Mouse (Mus musculus) midbrain, postnatal 0 days (tissue): ENCODE measurements around the gene Lrrfip2. TPM values are rescaled to one million over a fixed set of nuclear protein-coding genes. Genes with fewer than 3 reads are reported as not detected.

ENCODE experiments used
- ATAC-seq: fragments of 200-750 bp; cut with Nextera tagmentation; 2 replicates; pipeline ENCODE4 v1.8.0; 2017; ENCODE audit warnings: moderate number of reproducible peaks, mild to moderate bottlenecking, moderate TSS enrichment, moderate library complexity; ENCODE audit not compliant: low FRiP score
- DNase-seq: peaks from one replicate; pipeline ENCODE4 v3.0.0-alpha.2; 2015; ENCODE audit warnings: low spot score
- H3K27ac ChIP-seq: fragments of 300-500 bp; sonication (generic); 2 replicates; pipeline ENCODE4 v1.5.1; 2014; ENCODE audit warnings: low read depth, mild to moderate bottlenecking, low read length, mixed read lengths
- H3K27me3 ChIP-seq: fragments of 300-500 bp; sonication (generic); 2 replicates; pipeline ENCODE4 v1.6.1; 2014; ENCODE audit warnings: low read length, control low read depth, mixed read lengths; ENCODE audit not compliant: insufficient read depth
- H3K36me3 ChIP-seq: fragments of 300-500 bp; sonication (generic); 2 replicates; pipeline ENCODE4 v1.6.1; 2014; ENCODE audit warnings: low read length, control low read depth, mixed read lengths; ENCODE audit not compliant: insufficient read depth
- H3K4me1 ChIP-seq: fragments of 300-500 bp; sonication (generic); 2 replicates; pipeline ENCODE4 v1.6.1; 2014; ENCODE audit warnings: mild to moderate bottlenecking, control low read depth, antibody characterized with exemption, low read length, mixed read lengths; ENCODE audit not compliant: insufficient read depth
- H3K4me2 ChIP-seq: fragments of 300-500 bp; sonication (generic); 2 replicates; pipeline ENCODE4 v1.6.1; 2014; ENCODE audit warnings: low read depth, mild to moderate bottlenecking, low read length, mixed read lengths; ENCODE audit not compliant: poor library complexity, severe bottlenecking
- H3K4me3 ChIP-seq: fragments of 300-500 bp; sonication (generic); 2 replicates; pipeline ENCODE4 v1.5.1; 2014; ENCODE audit warnings: low read depth, mild to moderate bottlenecking, low read length, moderate library complexity
- H3K9ac ChIP-seq: fragments of 300-500 bp; sonication (generic); replicated peaks from 2 replicates; pipeline ENCODE4 v1.6.1; 2014; ENCODE audit warnings: mild to moderate bottlenecking, low read length, moderate library complexity, mixed read lengths; ENCODE audit not compliant: poor library complexity, severe bottlenecking
- H3K9me3 ChIP-seq: fragments of 300-500 bp; sonication (generic); 2 replicates; pipeline ENCODE4 v1.6.1; 2016; ENCODE audit warnings: low read length, control low read depth
- CTCF ChIP-seq: IDR thresholded peaks from 2 replicates; pipeline ENCODE4 v1.5.1; 2016; ENCODE audit warnings: antibody characterized with exemption, mild to moderate bottlenecking
- WGBS: fragments of 180-500 bp; shearing (Covaris S2); extraction: QIAGEN DNeasy Blood & Tissue Kit; methylation state at CpG from one replicate; pipeline ENCODE4 v1.1.7; 2014; 5-methylcytosine and 5-hydroxymethylcytosine counted together
- polyA plus RNA-seq: library from polyadenylated mRNA; unstranded; fragments of >200 nt; fragmentation: Nextera tagmentation; extraction: Ambion mirVana; gene quantifications from 2 replicates; pipeline ENCODE4 v1.2.1, GENCODE M21; 2015
- total RNA-seq: library from RNA; depleted of rRNA; stranded (reverse); fragments of >200 nt; gene quantifications from 2 replicates; pipeline ENCODE4 v1.2.3, GENCODE M21; 2014

Gene Lrrfip2
- total and polyA plus RNA-seq, 2 experiments from 2014 or later = 23.7 to 42.2 TPM

- H3K27me3 ChIP-seq = no peaks in the 10 kb centered on the region
- WGBS = 90% methylated on average over 11 of the region's 11 CpGs
- no peak overlapping the region for H3K4me3 ChIP-seq
- no peak overlapping the region for H3K4me2 ChIP-seq
- no peaks in the 10 kb centered on the region for H3K4me1 ChIP-seq
- ATAC-seq (no peak), DNase-seq (no peak)
- no peaks in the 10 kb centered on the region for H3K36me3 ChIP-seq
- no peak for TF ChIP-seq CTCF
- H3K9ac ChIP-seq = no peak overlapping the region
- no peak overlapping the region for H3K27ac ChIP-seq
- H3K9me3 ChIP-seq = no peaks in the 10 kb centered on the region
Measured at GRCm38 (mm10) chr9:111155764-111156458, 38.5 kb downstream of the Lrrfip2 start.

- Histone ChIP-seq H3K27ac (no peak overlapping the region), H3K4me2 (no peak overlapping the region), H3K36me3 (0 out of 2 replicates have a peak, but pooled peaks cover 2% of the 10 kb centered on the region), H3K9me3 (no peaks in the 10 kb centered on the region), H3K4me1 (no peaks in the 10 kb centered on the region), H3K27me3 (no peaks in the 10 kb centered on the region), H3K4me3 (no peak overlapping the region), H3K9ac (no peak overlapping the region)
- WGBS = 89% methylated on average over 1 of the region's 1 CpGs
- TF ChIP-seq CTCF = no peak
- DNase-seq (no peak), ATAC-seq (no peak)
Measured at GRCm38 (mm10) chr9:111159562-111159961, 42.2 kb downstream of the Lrrfip2 start.

- no peaks in the 10 kb centered on the region for H3K27me3 ChIP-seq
- 95% methylated on average over 14 of the region's 14 CpGs for WGBS
Measured at GRCm38 (mm10) chr9:111161213-111161612, 43.8 kb downstream of the Lrrfip2 start.

GRCm38 (mm10) chr9:111166612-111167011 lies 49.2 kb downstream of the Lrrfip2 start:
- Histone ChIP-seq H3K36me3 (0 out of 2 replicates have a peak, but pooled peaks cover 2% of the 10 kb centered on the region), H3K27me3 (no peaks in the 10 kb centered on the region), H3K4me3 (no peak overlapping the region), H3K27ac (no peak overlapping the region; the same call in 1 of the 2 replicates), H3K4me2 (no peak overlapping the region), H3K4me1 (no peaks in the 10 kb centered on the region), H3K9me3 (no peaks in the 10 kb centered on the region), H3K9ac (no peak overlapping the region)
- TF ChIP-seq CTCF = no peak
- DNase-seq (no peak), ATAC-seq (no peak)
- 35% methylated on average over 4 of the region's 4 CpGs for WGBS

More at GRCm38 (mm10) chr9:111161213-111161612, 43.8 kb downstream of the Lrrfip2 start:
- 0 out of 2 replicates have a peak, but pooled peaks cover 2% of the 10 kb centered on the region for H3K36me3 ChIP-seq
- no peaks in the 10 kb centered on the region for H3K9me3 ChIP-seq
- no peaks in the 10 kb centered on the region for H3K4me1 ChIP-seq
- H3K27ac ChIP-seq = no peak overlapping the region
- no peak for DNase-seq
- H3K9ac ChIP-seq = no peak overlapping the region
- no peak overlapping the region for H3K4me3 ChIP-seq
- no peak for ATAC-seq
- H3K4me2 ChIP-seq = no peak overlapping the region
- TF ChIP-seq CTCF = no peak

- Histone ChIP-seq H3K4me3 (no peak overlapping the region), H3K9me3 (no peaks in the 10 kb centered on the region), H3K36me3 (no peaks in the 10 kb centered on the region), H3K9ac (no peak overlapping the region), H3K27ac (no peak overlapping the region), H3K27me3 (no peaks in the 10 kb centered on the region), H3K4me2 (no peak overlapping the region), H3K4me1 (no peaks in the 10 kb centered on the region)
- DNase-seq = no peak
- WGBS = 62% methylated on average over 3 of the region's 3 CpGs
- TF ChIP-seq CTCF = no peak
- ATAC-seq = no peak
Measured at GRCm38 (mm10) chr9:111170430-111170829, 53.0 kb downstream of the Lrrfip2 start.

GRCm38 (mm10) chr9:111174071-111174470 lies 56.7 kb downstream of the Lrrfip2 start:
- H3K36me3 ChIP-seq = 0 out of 2 replicates have a peak, but pooled peaks cover 3% of the 10 kb centered on the region
- H3K4me2 ChIP-seq = no peak overlapping the region
- no peak for TF ChIP-seq CTCF
- H3K9me3 ChIP-seq = no peaks in the 10 kb centered on the region
- no peaks in the 10 kb centered on the region for H3K4me1 ChIP-seq
- no peak overlapping the region for H3K9ac ChIP-seq
- 80% methylated on average over 5 of the region's 5 CpGs for WGBS
- DNase-seq (no peak), ATAC-seq (no peak)
- H3K27me3 ChIP-seq = no peaks in the 10 kb centered on the region
- H3K4me3 ChIP-seq = no peak overlapping the region
- no peak overlapping the region for H3K27ac ChIP-seq
